Mouse (Mus musculus): ENCODE measurements around the gene Esyt2. TPM values are rescaled to one million over a fixed set of nuclear protein-coding genes. Genes with fewer than 3 reads are reported as not detected.

Esyt2 gene
- total RNA-seq, 2 experiments from 2014 or later, result 61.2 to 73.0 TPM

DNA sequence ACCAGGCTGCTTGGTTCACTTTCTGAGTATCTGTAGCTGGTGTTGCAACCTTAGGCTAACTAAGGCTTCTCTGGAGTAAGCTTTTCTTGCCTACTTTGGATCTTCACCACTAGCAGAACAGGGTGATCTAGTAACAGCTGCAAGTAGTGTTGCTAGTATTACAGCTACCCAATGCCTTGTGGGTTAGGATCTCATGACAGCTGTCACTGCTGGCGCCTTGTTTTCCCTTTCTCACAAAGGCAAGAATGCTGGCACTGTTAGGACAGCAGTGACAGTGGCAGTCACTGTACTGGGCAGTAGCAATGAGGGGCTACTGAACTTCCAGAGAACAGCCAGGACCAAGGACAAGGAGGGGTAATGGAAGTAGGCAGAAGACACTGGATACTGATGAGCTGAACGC, 114.3 kb downstream of the Esyt2 start:
- TF ChIP-seq CTCF (conservative IDR thresholded peaks at IDR 0.05), result no peak
- DNase-seq (ENCODE audit: low spot score in 2 of 2), result no peak
- Histone ChIP-seq H3K27ac (no peak overlapping the region), H3K4me3 (no peak overlapping the region)

- peak in 1 of 2 experiments; percentile 14 for DNase-seq (ENCODE audit: low spot score in 2 of 2)
- Histone ChIP-seq H3K4me3 (no peak overlapping the region), H3K27ac (no peak overlapping the region)
- TF ChIP-seq CTCF (conservative IDR thresholded peaks at IDR 0.05), result no peak
These were observed 115.2 kb downstream of the Esyt2 start for GRCm38 (mm10) chr12:116396072-116396695.

- TF ChIP-seq CTCF (conservative IDR thresholded peaks at IDR 0.05), result no peak
- Histone ChIP-seq H3K27ac (no peak overlapping the region), H3K4me3 (no peak overlapping the region)
- DNase-seq (ENCODE audit: low spot score in 2 of 2), result no peak
These were observed 123.2 kb downstream of the Esyt2 start for GRCm38 (mm10) chr12:116404012-116404679.

GRCm38 (mm10) chr12:116405045-116405835, 124.2 kb downstream of the Esyt2 start, which contains the start of gene Ncapg2:
TSS of gene Ncapg2 (plus strand) at chr12:116405402.
- peak within 1 kb of the TSS; percentile 88 for H3K4me3 ChIP-seq
- TF ChIP-seq CTCF (conservative IDR thresholded peaks at IDR 0.05), result no peak
- H3K27ac ChIP-seq, result peak within 1 kb of the TSS; percentile 52; the same call in 1 of the 2 replicates
- peak; percentile 97 to 99 for DNase-seq (ENCODE audit: low spot score in 2 of 2)

- no peak overlapping the region for H3K27ac ChIP-seq
- TF ChIP-seq CTCF (conservative IDR thresholded peaks at IDR 0.05), result no peak
- peak overlapping the region; percentile 88 for H3K4me3 ChIP-seq
- no peak for DNase-seq (ENCODE audit: low spot score in 2 of 2)
These were observed 124.8 kb downstream of the Esyt2 start for GRCm38 (mm10) chr12:116405836-116406155.

DNA sequence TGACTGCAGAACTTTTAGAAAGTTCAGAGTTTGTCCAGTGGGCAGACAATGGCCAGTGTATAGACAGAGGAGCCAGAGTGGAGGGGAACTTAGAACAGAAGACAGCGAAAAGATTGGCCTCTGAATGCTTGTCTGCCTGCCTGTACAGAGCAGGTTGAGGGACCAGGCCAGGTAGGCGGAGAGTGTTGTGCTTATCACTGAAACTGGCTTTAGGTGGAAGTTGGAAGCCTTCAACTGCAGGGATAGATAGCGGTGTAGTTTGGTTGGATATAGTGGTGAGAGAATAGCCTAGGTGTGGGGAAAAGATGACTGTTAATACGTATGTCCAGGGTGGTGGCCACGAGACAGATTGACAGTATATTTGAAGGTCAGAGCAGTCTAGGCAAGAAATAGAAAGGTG, 126.9 kb downstream of the Esyt2 start:
- no peak for TF ChIP-seq CTCF (conservative IDR thresholded peaks at IDR 0.05)
- Histone ChIP-seq H3K27ac (no peak overlapping the region), H3K4me3 (no peak overlapping the region)
- DNase-seq (ENCODE audit: low spot score in 2 of 2), result no peak

- H3K27ac ChIP-seq, result no peak overlapping the region
- no peak for DNase-seq (ENCODE audit: low spot score in 2 of 2)
- no peak overlapping the region for H3K4me3 ChIP-seq
- TF ChIP-seq CTCF (conservative IDR thresholded peaks at IDR 0.05), result no peak
These were observed 133.9 kb downstream of the Esyt2 start for GRCm38 (mm10) chr12:116414941-116415340.

GRCm38 (mm10) chr12:116416514-116416913, 135.5 kb downstream of the Esyt2 start:
- no peak for TF ChIP-seq CTCF (conservative IDR thresholded peaks at IDR 0.05)
- H3K27ac ChIP-seq, result no peak overlapping the region

GRCm38 (mm10) chr12:116421656-116422055, 140.7 kb downstream of the Esyt2 start:
- no peak for TF ChIP-seq CTCF (conservative IDR thresholded peaks at IDR 0.05)
- no peak for DNase-seq (ENCODE audit: low spot score in 2 of 2)
- H3K27ac ChIP-seq, result no peak overlapping the region
- H3K4me3 ChIP-seq, result no peak overlapping the region

More at GRCm38 (mm10) chr12:116416514-116416913, 135.5 kb downstream of the Esyt2 start:
- no peak overlapping the region for H3K4me3 ChIP-seq
- DNase-seq (ENCODE audit: low spot score in 2 of 2), result no peak

- TF ChIP-seq CTCF (conservative IDR thresholded peaks at IDR 0.05), result 0 out of 2 replicates have a peak, but pooled peaks have one; percentile 15
- Histone ChIP-seq H3K4me3 (no peak overlapping the region), H3K27ac (no peak overlapping the region)
- DNase-seq (ENCODE audit: low spot score in 2 of 2), result no peak
These were observed 144.4 kb downstream of the Esyt2 start for GRCm38 (mm10) chr12:116425392-116425791.

DNA sequence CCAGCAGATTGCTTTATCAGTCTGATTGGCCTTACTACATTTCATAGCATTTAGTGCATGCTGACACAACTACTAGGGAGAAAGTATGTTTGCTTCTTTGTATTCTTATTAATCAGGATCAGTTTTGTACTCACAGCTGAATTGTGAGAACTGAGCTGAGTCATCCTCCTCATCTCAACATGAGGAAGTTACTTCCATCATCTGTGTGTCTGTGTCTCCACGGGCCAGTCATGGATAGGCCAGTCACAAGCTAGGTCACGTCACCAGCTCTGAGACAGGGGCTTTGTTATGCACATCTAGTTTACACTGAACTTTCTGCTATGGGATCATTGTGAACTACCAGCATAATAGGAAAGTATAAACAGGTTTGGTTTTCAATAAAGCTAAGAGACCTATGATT, 152.7 kb downstream of the Esyt2 start:
- H3K4me3 ChIP-seq, result no peak overlapping the region
- TF ChIP-seq CTCF (conservative IDR thresholded peaks at IDR 0.05), result no peak
- H3K27ac ChIP-seq, result no peak overlapping the region
- DNase-seq (ENCODE audit: low spot score in 2 of 2), result no peak

DNA sequence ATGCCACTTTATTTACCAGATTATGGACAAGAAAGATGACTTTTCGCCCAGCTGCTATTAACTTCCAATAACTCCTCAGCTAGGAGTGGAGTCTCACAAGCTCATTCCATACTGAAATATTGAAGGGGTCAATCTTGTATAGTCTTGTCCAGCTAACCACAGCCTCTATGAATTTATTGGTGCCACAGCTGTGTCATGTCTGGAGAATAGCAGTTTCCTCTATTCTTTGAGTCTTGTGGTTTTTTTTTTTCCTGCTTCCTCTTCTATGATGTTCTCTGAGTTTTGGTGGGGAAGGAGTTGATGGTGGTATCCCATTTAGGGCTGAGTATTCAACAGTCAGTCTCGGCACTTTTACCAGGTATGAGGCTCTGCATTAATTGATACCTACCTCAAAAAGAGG, 154.2 kb downstream of the Esyt2 start:
- TF ChIP-seq CTCF (conservative IDR thresholded peaks at IDR 0.05), result no peak
- Histone ChIP-seq H3K27ac (no peak overlapping the region), H3K4me3 (no peak overlapping the region)
- no peak for DNase-seq (ENCODE audit: low spot score in 2 of 2)

GRCm38 (mm10) chr12:116436125-116436524, 155.1 kb downstream of the Esyt2 start:
- Histone ChIP-seq H3K27ac (no peak overlapping the region), H3K4me3 (no peak overlapping the region)
- TF ChIP-seq CTCF (conservative IDR thresholded peaks at IDR 0.05), result no peak
- DNase-seq (ENCODE audit: low spot score in 2 of 2), result no peak
